Mouse (Mus musculus) forebrain, embryonic 16.5 days (tissue): ENCODE measurements around the gene Peg3. TPM values are rescaled to one million over a fixed set of nuclear protein-coding genes. Genes with fewer than 3 reads are reported as not detected.

Experiments used
- ATAC-seq: fragments of 200-750 bp; cut with Nextera tagmentation; 2 replicates; pipeline ENCODE4 v1.8.0; 2017; ENCODE audit warnings: mild to moderate bottlenecking, moderate library complexity
- H3K27ac ChIP-seq: fragments of 300-500 bp; sonication (generic); 2 replicates; pipeline ENCODE4 v1.5.1; 2014; ENCODE audit warnings: low read length, control low read depth
- H3K27me3 ChIP-seq: fragments of 300-500 bp; sonication (generic); replicated peaks from 2 replicates; pipeline ENCODE4 v1.6.1; 2014; ENCODE audit warnings: low read length; ENCODE audit not compliant: control insufficient read depth, insufficient read depth
- H3K36me3 ChIP-seq: fragments of 300-500 bp; sonication (generic); 2 replicates; pipeline ENCODE4 v1.6.1; 2014; ENCODE audit not compliant: control insufficient read depth, insufficient read depth
- H3K4me1 ChIP-seq: fragments of 300-500 bp; sonication (generic); replicated peaks from 2 replicates; pipeline ENCODE4 v1.6.1; 2014; ENCODE audit warnings: low read length; ENCODE audit not compliant: control insufficient read depth, insufficient read depth
- H3K4me2 ChIP-seq: fragments of 300-500 bp; sonication (generic); 2 replicates; pipeline ENCODE4 v1.6.1; 2014; ENCODE audit warnings: mild to moderate bottlenecking, low read length, control low read depth
- H3K4me3 ChIP-seq: fragments of 300-500 bp; sonication (generic); replicated peaks from 2 replicates; pipeline ENCODE4 v1.5.1; 2014; ENCODE audit warnings: mild to moderate bottlenecking, low read length, control low read depth
- H3K9ac ChIP-seq: fragments of 300-500 bp; sonication (generic); replicated peaks from 2 replicates; pipeline ENCODE4 v1.6.1; 2014; ENCODE audit warnings: low read depth, low read length, control low read depth
- H3K9me3 ChIP-seq: fragments of 300-500 bp; sonication (generic); 2 replicates; pipeline ENCODE4 v1.6.1; 2016; ENCODE audit warnings: low read length; ENCODE audit not compliant: control insufficient read depth
- WGBS: fragments of 180-500 bp; shearing (Covaris S2); extraction: QIAGEN DNeasy Blood & Tissue Kit; methylation state at CpG from one replicate; pipeline ENCODE4 v1.1.7; 2014; 5-methylcytosine and 5-hydroxymethylcytosine counted together
- polyA plus RNA-seq: library from polyadenylated mRNA; unstranded; fragments of >200 nt; fragmentation: Nextera tagmentation; extraction: Ambion mirVana; gene quantifications from 2 replicates; pipeline ENCODE4 v1.2.1, GENCODE M21; 2015

Gene Peg3
- polyA plus RNA-seq, 1 experiment from 2014 or later = 66.5 TPM

DNA sequence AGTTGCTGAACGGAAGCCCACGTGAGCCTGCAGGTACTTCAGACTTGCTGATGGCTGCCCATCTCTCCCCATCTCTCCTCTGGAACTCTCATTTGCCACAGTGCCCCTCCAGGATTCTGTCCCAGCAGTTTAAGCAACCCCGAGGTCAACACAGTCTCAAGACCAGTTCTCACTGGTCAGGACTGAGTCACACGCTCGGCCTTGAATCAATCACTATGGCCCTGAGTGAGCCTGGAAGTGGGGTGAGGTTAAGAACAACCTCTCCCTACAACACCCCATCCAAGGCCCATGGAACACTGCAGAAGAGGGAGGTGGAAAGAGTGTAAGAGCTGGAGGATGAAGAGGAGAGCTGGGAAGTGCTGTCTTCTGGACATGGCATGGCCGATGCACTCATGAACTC lies 44.7 kb downstream of the Peg3 start:
- H3K4me2 ChIP-seq = no peak overlapping the region
- H3K36me3 ChIP-seq = no peaks in the 10 kb centered on the region
- no peak overlapping the region for H3K4me3 ChIP-seq
- WGBS = 95% methylated on average over 6 of the region's 6 CpGs
- no peak for ATAC-seq
- H3K27me3 ChIP-seq = no peaks in the 10 kb centered on the region
- H3K9ac ChIP-seq = no peak overlapping the region
- H3K9me3 ChIP-seq = no peaks in the 10 kb centered on the region
- no peak overlapping the region for H3K27ac ChIP-seq
- H3K4me1 ChIP-seq = no peaks in the 10 kb centered on the region

GRCm38 (mm10) chr7:6666726-6667125 lies 63.5 kb downstream of the Peg3 start:
- Histone ChIP-seq H3K9me3 (no peaks in the 10 kb centered on the region), H3K4me3 (no peak overlapping the region), H3K9ac (no peak overlapping the region), H3K27ac (no peak overlapping the region), H3K4me2 (no peak overlapping the region), H3K36me3 (no peaks in the 10 kb centered on the region), H3K4me1 (no peaks in the 10 kb centered on the region), H3K27me3 (no peaks in the 10 kb centered on the region)
- WGBS = 80% methylated on average over 3 of the region's 3 CpGs
- ATAC-seq = no peak

DNA sequence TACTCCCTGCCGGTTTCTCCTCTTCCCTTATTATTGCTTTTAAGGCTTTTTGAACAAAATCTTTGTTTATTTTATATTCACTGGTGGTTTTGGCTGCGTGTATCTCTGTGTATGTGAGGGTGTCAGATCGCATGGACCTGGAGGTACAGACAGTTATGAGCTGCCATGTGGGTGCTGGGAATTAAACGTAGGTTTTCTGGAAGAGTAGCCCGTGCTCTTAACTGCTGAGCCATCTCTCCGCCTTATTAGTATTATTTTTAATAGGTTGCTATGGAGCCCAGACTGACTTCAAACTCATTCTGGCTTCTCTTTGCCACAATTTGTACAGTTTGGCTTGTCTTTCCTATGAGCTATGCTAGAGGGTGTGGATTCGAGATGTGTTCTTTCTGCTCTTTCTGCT lies 66.8 kb downstream of the Peg3 start:
- ATAC-seq = no peak
- Histone ChIP-seq H3K9ac (no peak overlapping the region), H3K9me3 (no peaks in the 10 kb centered on the region), H3K27ac (no peak overlapping the region), H3K4me1 (no peaks in the 10 kb centered on the region), H3K4me3 (no peak overlapping the region), H3K4me2 (no peak overlapping the region), H3K36me3 (no peaks in the 10 kb centered on the region), H3K27me3 (no peaks in the 10 kb centered on the region)
- 86% methylated on average over 7 of the region's 7 CpGs for WGBS

GRCm38 (mm10) chr7:6659605-6660004 lies 70.6 kb downstream of the Peg3 start:
- Histone ChIP-seq H3K36me3 (no peaks in the 10 kb centered on the region), H3K9ac (no peak overlapping the region), H3K4me1 (no peaks in the 10 kb centered on the region), H3K27ac (no peak overlapping the region), H3K9me3 (no peaks in the 10 kb centered on the region), H3K4me2 (no peak overlapping the region), H3K4me3 (no peak overlapping the region), H3K27me3 (no peaks in the 10 kb centered on the region)
- ATAC-seq = no peak
- 13% methylated on average over 2 of the region's 2 CpGs for WGBS

DNA sequence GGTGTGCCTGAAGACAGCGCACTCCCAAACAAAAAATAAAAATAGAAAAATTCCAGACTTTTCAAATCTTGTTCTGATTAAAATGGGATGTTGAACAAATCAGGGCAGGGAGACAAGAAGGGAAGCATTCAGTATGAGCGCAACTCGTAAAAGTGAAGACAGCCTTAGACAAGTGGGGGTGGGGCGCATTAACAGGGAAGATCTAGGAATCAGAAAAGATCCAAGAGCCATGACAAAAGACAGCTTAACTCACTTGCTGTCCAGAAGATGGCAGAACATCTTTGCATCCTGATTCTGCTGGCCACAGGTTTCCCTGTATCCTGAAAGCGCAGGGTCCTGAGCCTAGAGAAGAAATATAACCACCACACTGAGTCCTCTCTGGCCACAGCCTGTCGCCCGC lies 71.6 kb downstream of the Peg3 start:
- ATAC-seq = no peak
- Histone ChIP-seq H3K4me3 (no peak overlapping the region), H3K9ac (no peak overlapping the region), H3K4me1 (no peaks in the 10 kb centered on the region), H3K27me3 (no peaks in the 10 kb centered on the region), H3K9me3 (no peaks in the 10 kb centered on the region), H3K27ac (no peak overlapping the region), H3K4me2 (no peak overlapping the region), H3K36me3 (no peaks in the 10 kb centered on the region)
- 88% methylated on average over 7 of the region's 7 CpGs for WGBS

Other genes starting within 250 kb of the Peg3 start
- gene Olfr5, start 243.5 kb downstream of the Peg3 start, polyA plus RNA-seq = not detected in 2 replicates
- not detected in 2 replicates for gene Olfr1347, start 230.7 kb downstream of the Peg3 start, polyA plus RNA-seq
- not detected in 2 replicates for gene Olfr1348, start 221.7 kb downstream of the Peg3 start, polyA plus RNA-seq
- not detected in 2 replicates for gene Olfr1349, start 207.5 kb downstream of the Peg3 start, polyA plus RNA-seq
- gene Olfr1350, start 165.6 kb downstream of the Peg3 start, polyA plus RNA-seq = not detected in 2 replicates
- 2.7 and 4.1 TPM in 2 replicates for gene Zim1, start 34.0 kb downstream of the Peg3 start, polyA plus RNA-seq
- 19.0 and 32.0 TPM in 2 replicates for gene Usp29, start 147 bp upstream of the Peg3 start, polyA plus RNA-seq